Mouse (Mus musculus): ENCODE measurements around the gene Gm18596.

DNA sequence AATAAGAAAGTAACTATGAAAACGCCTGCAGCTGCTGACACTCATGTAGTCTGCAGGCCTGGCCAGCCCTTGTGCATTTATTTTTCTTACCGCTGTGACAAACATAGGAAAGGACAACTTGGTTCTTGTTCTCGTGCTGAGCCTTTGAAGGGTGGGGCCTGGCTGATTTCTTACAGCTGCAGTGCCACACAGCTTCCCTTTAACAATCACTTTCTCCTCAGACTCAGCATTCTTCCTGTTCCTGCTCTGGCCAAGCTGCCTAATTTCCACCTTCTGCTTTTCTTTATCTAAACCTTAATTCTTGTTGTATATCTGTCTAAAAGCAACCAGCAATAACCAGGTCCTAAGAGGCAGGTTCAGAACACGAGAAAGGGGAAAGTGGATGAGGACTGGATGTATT, 28.7 kb downstream of the Gm18596 start:
- TF ChIP-seq CTCF (IDR thresholded peaks at IDR 0.05; ENCODE audit: borderline replicate concordance, insufficient read depth, low read depth, low read length), result no peak
- TF ChIP-seq POLR2A (IDR thresholded peaks at IDR 0.05; ENCODE audit: borderline replicate concordance, insufficient read depth, low read length), result no peak
